Mouse (Mus musculus) liver, embryonic 14.5 days (tissue): Measurements from ENCODE around the gene Igfbp7.

Experiments
- CTCF ChIP-seq: IDR thresholded peaks from 2 replicates; pipeline ENCODE4 v1.5.1; 2016; ENCODE audit warnings: antibody characterized with exemption, low read depth, control low read depth
- EP300 ChIP-seq: IDR thresholded peaks from 2 replicates; pipeline ENCODE4 v1.6.1; 2016; ENCODE audit warnings: antibody characterized with exemption, low read depth

DNA sequence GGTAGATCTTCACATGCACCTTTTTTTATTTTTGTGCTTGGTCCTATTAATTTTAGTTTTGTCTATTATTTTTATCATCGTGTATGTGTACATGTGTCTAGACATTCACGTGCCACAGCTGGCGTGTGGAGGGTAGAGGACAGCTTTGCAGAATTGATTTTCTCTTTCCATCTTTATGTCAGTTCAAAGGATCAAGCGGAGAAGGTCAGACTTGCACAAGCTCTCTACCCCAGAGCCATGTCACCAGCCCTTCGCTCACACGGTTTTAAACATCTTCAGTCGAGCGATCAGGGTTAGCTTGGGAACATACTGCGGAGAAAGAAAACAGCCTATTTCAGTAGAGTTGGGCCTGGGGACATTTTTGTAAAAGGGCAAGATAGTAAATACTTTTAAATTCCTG lies 23.2 kb upstream of the Igfbp7 start:
- TF ChIP-seq CTCF (no peak), EP300 (no peak)
